Mouse (Mus musculus): ENCODE data around the gene Nphp1.

Gene Nphp1

DNA sequence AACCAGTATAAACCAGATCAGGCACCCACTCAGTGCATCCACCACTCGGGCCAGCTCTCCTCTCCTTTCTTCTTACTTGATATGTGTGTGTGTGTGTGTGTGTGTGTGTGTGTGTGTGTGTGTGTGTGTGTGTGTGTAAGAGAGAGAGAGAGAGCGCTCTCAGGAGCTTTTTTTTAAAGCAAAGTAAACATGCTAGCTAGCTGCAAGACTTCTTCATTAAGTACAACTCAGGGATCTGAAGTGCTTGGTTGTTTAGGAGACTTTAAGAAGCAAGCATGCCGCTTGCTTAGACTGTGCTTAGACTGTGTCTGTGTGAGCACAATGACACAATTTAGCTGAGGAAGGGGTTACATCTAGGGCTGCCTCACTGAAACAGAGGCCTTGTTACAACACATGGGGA lies 46.1 kb downstream of the Nphp1 start:
- DNase-seq: no peak

DNA sequence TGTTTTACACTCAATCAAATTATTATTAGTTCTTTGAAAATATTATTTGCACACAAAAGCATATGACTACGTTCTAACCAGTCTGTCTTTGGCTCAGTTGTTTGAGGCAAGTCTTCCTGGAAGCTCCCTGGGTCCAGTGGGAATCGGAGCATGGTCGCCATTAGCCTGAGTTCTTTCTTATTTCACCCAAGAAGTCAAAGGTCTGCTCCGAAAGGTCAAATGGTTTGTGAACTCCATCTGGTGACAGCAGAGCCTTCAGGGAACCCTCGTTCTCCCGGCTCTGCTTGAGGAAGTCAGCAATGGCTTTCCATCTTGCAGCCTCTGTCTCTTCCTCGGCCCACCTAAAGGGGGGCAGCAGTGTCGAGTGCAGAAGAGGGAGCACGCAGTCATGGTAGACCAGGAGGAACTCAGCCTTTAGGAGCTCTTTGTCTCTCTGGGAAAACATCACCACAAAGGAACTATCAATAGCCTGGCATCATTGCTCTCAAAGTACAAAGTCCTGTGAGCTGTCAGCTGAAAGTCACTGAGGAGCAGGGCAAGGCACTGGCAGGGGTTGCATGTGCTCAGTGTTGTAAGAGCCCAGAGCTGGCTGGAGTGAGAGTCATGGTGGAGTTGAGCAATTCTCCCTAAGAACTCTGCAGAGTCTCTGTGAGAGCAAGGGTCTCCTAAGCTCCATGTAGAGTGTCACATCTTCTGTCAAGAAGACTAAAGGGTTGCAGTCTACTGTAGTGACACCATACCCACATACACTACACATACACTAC lies 47.8 kb downstream of the Nphp1 start:
- peak; percentile 30 for DNase-seq

DNA sequence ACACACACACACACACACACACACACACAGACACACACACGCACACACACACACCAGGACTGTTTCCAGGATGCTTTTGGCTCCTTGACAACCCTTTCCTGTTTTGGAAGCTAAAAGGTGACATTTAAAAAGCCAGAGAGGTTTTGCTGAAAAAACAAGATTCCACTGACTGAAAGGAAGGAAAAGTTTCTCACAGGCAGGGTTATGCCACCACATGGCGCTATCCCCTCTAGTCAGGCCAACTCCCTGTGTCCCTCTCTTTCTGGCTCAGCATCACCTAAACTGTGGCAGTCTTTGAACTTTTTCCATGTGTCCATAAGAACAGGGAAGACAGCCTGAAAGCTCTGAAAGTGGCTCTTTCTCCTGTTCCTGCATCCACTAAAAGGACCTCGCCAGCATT lies 50.8 kb downstream of the Nphp1 start:
- no peak for DNase-seq

DNA sequence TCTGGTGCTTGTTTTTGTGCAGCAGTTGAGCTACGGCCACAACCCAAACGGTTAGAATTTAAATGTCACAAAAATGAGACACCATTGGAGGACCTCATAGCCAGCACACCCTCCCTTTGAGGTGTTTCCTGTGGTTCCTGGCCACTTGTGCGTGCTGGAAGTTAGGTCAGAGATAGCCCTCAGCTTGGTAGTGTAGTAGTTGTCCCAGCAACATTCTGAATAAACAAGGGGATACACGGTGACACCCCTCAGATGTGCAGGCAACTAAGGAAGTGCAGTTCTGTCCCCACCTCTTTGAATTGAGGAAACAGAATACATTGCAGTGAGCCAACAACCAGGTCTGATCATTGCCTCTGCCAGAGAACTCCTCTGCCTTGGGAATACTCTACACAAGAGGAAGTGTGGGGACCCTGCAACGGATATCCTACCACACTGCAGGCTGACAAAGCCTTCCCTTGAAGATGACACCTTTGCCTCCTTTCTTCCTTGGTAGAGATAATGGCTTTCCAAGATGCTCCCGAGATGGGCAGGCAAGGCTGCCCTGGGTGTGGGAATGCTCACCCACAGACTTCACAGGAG lies 52.0 kb downstream of the Nphp1 start:
- DNase-seq: no peak

DNA sequence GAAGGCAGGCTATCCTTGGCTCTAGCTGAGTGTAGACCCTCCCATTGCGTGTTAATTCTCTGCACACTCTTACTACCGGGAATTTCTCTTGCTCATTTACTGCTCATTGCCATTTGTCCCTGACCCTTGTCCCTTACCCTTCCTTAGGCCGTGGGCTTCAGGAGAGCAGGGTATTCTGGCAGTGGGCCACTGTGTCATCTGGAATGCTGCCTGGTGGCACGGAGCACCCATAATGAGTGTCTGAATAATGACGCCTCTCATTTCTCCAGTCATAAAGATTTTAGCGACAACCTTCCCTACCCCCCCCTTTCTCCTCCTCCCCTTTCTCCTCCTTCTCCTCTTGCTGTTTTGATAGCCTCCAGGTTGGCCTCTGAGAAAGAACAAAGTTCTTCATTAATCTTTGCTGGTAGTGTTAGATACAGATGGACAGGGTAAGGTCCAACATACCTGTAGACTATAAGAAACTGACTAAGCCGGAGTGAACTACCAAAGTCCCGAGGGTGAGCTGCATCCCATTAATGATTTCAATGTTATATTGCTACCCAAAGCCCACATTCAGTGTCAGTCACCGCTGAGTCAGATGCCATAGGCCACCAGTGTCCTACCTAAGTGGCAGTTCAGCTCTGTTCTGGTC lies 53.1 kb downstream of the Nphp1 start:
- DNase-seq: no peak

DNA sequence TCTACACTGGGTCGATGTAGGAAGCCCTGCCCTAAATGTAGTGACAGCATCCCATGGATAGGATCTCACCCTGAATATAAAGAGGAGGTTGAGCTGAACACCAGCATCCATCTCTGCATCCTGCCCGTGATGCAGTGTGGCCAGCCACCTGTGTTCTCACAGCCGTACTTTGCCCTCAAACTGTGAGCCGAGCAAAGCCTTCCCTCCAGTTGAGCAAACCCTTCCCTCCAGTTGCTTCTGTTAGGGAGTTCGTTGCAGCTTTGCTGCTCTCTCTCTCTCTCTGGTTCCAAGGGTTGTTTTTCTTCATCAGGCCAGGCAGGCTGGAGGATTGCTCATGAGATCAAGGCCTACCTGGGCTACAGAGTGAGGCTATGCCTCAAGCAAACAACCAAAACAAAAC lies 53.8 kb downstream of the Nphp1 start:
- DNase-seq: no peak

DNA sequence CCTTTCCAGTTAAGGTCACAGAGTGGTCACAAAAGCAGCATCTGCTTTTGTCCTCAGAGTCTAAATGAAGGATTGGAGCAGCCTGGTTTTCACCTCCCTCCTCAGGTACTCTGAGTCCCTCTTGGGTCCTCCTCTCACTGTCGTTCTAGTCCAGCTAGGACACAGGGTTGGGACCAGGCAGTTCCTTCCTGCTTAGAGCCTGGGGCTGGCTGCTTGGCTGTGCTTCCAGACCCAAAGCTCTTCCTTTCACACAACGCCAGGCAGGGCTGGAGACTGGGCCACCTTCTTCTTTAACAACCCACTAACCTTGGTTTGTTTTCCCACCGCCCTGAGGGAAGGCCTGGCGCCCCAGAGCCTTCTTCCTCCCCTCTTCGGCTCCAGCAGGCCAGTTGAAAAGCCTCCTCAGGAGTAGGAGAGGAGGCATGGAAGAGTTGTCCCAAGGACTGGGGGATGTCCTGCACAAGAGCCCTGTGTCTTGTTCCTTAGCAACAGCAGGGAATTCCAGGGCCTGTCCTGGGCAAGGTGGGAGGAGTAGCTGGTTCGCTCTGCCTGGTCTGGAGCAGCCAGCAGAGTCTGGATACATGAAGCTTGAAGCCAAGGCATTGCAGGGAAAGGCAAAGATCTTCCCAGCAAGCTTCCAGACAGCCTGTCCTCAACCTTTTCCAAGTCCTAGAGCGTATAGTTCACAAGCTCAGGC lies 58.2 kb downstream of the Nphp1 start:
- no peak for DNase-seq

DNA sequence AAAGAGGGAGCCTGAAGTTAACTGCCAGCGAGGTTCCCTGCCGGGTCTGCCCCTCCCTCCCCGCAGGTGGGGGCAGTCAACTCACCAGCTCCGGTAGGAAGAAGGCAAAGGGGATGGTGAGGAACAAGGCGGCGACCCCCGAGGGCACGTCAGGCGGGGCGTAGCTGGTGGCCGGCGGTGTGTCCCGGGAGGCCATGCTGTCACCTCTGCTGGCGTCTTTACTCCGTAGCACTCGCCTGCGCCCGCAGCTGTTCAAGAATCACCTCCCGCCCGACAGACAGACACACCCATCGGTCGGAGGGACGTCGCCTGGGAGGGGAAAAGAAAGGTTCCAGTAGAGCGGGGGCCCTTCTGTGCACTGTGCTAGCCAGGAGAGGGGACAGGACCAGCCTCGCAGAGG lies 59.0 kb downstream of the Nphp1 start, which contains the start of gene Mall:
TSS of gene Mall (minus strand) at position 262 of the 400 bp plus-strand sequence.
- DNase-seq: peak; percentile 26

DNA sequence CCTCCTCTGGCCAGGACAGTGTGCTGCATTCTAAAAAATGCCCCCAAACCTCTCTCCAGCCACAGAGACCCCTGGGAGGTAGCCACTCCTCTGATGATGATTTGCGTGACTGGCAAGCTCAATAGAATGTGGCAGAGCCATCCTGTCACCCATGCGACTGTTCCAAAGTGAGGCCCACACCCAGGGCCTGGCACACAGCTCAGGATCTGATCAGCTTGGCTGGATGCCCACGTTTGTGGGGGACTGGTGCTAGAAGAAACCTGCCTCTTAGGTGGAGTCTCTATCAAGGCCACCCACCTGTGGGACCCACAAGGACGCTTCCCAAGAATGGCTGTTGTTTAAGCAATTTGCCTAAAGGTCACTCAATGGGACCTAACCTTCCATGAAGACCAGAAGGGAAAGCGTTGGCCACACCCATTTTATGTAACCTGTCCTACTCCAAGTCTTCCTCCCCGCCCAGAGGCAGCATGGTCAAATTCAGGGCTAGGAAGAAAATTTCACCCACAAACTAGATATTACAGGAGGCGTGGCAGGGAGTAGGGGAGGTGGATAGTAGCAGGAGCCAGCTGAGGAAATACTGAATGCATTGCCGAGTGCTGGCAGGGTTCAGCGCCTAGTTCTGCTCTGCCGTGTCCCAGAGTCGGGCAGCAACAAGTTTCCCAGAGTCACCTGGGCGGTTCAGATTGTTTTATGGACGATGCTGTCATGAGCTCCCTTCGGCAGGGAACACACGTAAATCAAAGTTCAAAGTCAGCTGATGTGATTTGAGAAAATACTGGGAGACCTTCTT lies 59.8 kb downstream of the Nphp1 start:
- DNase-seq: peak; percentile 40

DNA sequence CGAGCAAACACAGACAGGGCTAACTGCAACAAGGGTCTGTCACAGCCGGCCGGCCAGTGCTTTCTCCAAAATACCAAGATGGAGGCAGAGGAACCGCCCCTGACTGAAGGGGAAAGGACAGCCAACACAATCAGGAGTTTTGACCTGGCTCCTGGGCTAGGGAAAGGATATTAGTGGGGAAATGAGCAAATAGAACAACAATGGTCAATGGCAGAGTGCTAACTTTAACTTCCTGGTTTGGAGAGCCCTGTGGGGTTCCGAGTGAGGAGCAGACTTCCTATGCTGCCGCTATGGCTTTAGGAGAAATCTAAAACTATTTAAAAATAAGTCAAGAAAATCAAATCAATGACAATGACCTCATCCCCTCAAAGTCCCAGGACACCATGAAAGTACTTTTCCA lies 60.6 kb downstream of the Nphp1 start:
- no peak for DNase-seq

DNA sequence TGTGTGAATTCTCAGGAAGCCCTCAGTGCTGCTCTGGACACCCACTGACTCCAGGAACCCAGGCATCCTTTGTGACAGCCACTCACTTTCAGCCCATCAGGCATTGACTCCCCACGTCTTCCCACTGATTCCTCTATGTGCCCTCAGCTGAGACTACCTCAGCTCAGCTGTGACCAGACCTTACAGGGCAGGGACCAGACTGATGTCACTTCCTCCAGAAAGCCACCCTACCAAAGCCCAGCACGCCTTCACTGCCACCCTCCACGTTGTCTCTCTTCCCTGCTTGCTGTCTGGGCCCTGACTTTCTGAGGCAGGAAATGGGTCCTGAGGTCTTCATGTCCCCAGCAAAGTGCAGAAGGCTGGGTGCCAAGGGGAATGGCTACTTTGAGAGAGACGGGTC lies 65.5 kb downstream of the Nphp1 start:
- no peak for DNase-seq

DNA sequence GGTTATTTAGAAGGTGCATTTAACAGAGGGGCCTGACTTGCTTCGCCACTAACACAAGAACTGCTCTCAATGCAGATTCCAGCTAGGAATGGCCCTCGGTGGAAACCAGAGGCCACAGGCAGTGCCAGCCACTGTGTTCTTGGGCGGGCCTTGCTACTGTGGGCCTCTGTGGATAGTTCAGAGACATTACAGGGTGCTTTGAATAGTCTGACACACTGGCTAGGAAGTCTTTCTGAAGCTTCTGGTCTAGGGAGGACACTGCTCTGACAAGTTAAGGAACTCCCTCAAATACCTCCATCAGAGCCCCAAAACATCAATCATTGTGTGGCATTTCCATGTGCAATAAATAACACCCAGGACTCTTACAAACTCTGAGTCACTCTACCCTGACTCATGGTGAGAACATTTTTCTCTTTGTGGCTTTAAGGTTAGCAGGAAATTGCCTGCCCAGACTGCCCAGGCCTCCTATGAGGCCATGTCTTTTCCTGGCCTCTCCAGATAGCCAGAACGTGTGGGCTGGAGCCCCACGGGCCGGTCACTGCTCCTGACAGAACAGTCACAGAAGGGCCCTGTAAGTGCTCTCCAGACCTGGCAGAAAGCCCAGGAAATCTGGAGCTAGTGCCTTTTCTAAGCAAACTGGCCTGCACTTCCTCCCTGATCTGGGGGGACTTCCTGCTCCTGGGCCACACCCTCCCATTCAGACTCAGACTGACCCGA lies 66.4 kb downstream of the Nphp1 start:
- DNase-seq: peak; percentile 97

DNA sequence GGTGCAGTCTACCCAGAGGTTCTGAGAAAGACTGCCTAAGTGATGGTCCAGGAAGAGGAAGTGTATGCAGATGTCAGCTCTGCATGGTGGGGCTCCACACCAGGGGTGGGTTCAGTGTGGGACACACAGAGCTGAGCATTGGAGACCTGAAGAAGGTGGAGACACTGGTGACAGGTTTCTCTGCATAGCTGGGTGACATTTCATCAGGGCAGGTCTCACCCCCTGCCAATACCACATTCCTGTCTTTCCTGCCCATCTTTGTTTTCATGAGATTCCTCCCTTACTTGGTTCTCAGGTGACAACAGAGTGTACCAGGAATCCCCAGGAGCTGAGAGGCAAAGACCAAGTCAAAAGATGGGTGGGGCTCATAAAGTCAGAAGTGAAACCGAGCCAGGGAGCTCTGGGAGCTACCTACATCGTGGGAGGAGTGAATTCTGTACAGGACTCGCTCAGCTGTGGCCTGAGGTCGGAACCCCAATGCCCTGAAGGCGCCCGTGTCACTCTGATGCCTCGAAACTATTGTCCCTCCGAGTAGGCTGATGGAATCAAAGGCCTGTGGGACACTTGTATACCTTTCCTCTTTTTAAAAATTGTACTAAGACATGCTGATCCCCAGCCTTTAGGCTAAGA lies 69.7 kb downstream of the Nphp1 start:
- DNase-seq: peak; percentile 21

DNA sequence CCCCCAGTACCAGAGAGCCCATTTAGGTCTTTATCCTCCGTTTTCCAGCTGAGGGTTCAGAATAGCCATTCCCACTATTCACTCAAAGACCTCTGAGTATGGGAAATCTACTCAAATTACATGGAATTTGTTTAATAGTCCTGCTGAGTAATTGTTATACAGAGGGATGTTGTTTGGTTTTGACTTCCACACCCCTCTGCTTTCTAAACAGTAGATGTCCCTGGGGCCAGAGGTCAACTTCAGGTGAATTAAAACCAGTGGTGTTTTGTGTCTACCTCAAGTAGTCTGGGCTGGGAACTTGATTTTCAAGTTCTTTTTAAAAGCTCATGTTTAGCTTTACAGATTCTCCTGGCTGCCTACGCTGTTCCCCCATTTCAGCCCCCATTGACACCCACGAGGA lies 74.0 kb downstream of the Nphp1 start:
- no peak for DNase-seq

DNA sequence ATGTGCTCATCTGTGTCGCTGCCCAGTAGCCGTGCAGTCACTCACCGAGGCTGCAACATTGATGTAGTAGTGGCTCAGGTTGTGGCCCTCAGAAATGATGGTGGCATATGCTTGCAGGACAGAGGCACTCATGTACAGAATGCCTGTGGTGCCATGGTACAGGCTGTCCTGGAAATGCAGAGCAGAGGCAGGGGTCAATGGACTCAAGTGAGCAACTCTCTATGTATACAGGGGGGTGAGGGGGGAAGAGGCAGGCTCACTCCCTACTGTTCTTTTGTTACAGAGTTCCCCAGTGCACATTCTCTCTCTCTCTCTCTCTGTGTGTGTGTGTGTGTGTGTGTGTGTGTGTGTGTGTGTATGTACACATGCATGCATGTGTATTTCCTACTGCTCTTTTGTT lies 79.9 kb downstream of the Nphp1 start:
- no peak for DNase-seq

DNA sequence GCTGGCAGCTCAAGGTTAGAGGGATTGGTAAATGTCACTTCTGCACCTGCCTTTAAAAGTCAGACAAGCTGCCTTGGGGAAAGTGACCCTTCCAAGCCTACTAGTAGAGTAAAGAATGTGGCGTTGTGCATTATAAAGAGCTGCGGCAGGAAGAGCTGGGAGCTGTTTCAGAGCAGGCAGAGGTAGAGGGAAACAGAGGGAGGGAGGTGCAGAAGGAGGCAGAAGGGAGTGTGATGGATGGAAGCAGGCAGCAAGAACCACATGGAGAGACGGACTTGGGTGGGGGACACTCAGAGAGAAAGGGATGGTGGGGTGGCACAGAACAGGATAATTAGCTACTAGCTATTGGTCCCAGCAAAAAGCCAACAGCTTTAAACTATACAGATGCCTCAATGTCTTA lies 80.6 kb downstream of the Nphp1 start:
- no peak for DNase-seq

DNA sequence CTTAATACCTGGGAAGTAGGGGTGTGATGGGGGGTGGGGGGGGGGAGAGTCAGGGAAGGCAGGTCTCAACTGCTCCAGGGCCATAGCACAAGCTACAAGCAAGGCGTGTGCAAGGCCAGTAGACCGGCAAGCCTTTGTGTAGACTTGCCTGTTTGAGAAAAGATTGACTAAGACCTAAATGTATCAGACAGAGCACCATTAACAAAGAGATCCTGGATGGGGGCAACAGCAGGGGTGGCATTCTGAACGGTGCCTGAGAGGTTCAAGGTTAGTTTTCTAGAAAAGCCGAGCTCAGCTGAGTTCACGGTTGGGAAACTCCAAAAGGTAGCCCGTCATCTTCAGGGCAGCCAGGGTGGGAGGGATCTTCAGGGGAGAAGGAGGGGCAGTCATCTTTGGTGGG lies 83.4 kb downstream of the Nphp1 start:
- no peak for DNase-seq

All from lung, postnatal 36 days (tissue).